Mouse (Mus musculus): ENCODE measurements around the gene Wdr27. TPM values are rescaled to one million over a fixed set of nuclear protein-coding genes. Genes with fewer than 3 reads are reported as not detected.

Wdr27 gene
- total RNA-seq, 2 experiments from 2014 or later, result 1.6 to 3.1 TPM

- intact Hi-C loops (cut with DNase I; ENCODE audit: low total_unique reads), result no loop called here
- DNase-seq, result no peak
Observed at GRCm38 (mm10) chr17:14860220-14860619, 82.7 kb downstream of the Wdr27 start.

- intact Hi-C loops (cut with DNase I; ENCODE audit: low total_unique reads), result no loop called here
- no peak for DNase-seq
Observed at GRCm38 (mm10) chr17:14847709-14848108, 95.2 kb downstream of the Wdr27 start.

- peak; percentile 31 for DNase-seq
- intact Hi-C loops (cut with DNase I; ENCODE audit: low total_unique reads), result no loop called here
Observed at GRCm38 (mm10) chr17:14846880-14847279, 96.1 kb downstream of the Wdr27 start.

- no peak for DNase-seq
- intact Hi-C loops (cut with DNase I; ENCODE audit: low total_unique reads), result no loop called here
Observed at GRCm38 (mm10) chr17:14826715-14827295, 116.2 kb downstream of the Wdr27 start.

GRCm38 (mm10) chr17:14824938-14825337 is 118.0 kb downstream of the Wdr27 start:
- peak; percentile 45 for DNase-seq
- intact Hi-C loops (cut with DNase I; ENCODE audit: low total_unique reads), result no loop called here

- no peak for DNase-seq
- intact Hi-C loops (cut with DNase I; ENCODE audit: low total_unique reads), result no loop called here
Observed at GRCm38 (mm10) chr17:14817975-14818374, 125.0 kb downstream of the Wdr27 start.

- intact Hi-C loops (cut with DNase I; ENCODE audit: low total_unique reads), result no loop called here
- DNase-seq, result no peak
Observed at GRCm38 (mm10) chr17:14816107-14816506, 126.9 kb downstream of the Wdr27 start.

- no peak for DNase-seq
- intact Hi-C loops (cut with DNase I; ENCODE audit: low total_unique reads), result no loop called here
Observed at GRCm38 (mm10) chr17:14815304-14815703, 127.7 kb downstream of the Wdr27 start.

- DNase-seq, result peak; percentile 32
- intact Hi-C loops (cut with DNase I; ENCODE audit: low total_unique reads), result no loop called here
Observed at GRCm38 (mm10) chr17:14812631-14813030, 130.3 kb downstream of the Wdr27 start.

GRCm38 (mm10) chr17:14812033-14812432 is 130.9 kb downstream of the Wdr27 start:
- peak; percentile 40 for DNase-seq
- intact Hi-C loops (cut with DNase I; ENCODE audit: low total_unique reads), result no loop called here

- intact Hi-C loops (cut with DNase I; ENCODE audit: low total_unique reads), result no loop called here
- no peak for DNase-seq
Observed at GRCm38 (mm10) chr17:14806808-14807207, 136.2 kb downstream of the Wdr27 start.

- DNase-seq, result no peak
- intact Hi-C loops (cut with DNase I; ENCODE audit: low total_unique reads), result no loop called here
Observed at GRCm38 (mm10) chr17:14799243-14799642, 143.7 kb downstream of the Wdr27 start.

GRCm38 (mm10) chr17:14795074-14795473 is 147.9 kb downstream of the Wdr27 start:
- intact Hi-C loops (cut with DNase I; ENCODE audit: low total_unique reads), result no loop called here
- no peak for DNase-seq

GRCm38 (mm10) chr17:14779356-14779755 is 163.6 kb downstream of the Wdr27 start:
- intact Hi-C loops (cut with DNase I; ENCODE audit: low total_unique reads), result no loop called here
- DNase-seq, result peak; percentile 32

- intact Hi-C loops (cut with DNase I; ENCODE audit: low total_unique reads), result no loop called here
- DNase-seq, result peak; percentile 67
Observed at GRCm38 (mm10) chr17:14771339-14771738, 171.6 kb downstream of the Wdr27 start.

GRCm38 (mm10) chr17:14770377-14770776 is 172.6 kb downstream of the Wdr27 start:
- no peak for DNase-seq
- intact Hi-C loops (cut with DNase I; ENCODE audit: low total_unique reads), result no loop called here

Other genes with a start within 250 kb of the Wdr27 start
- 10 to 100 TPM; 33.7 to 41.8 TPM for gene Thbs2, start 248.9 kb downstream of the Wdr27 start, total RNA-seq (2021)
- 10 to 100 TPM; 13.2 to 15.8 TPM for gene 1600012H06Rik, start within 50 bp of the Wdr27 start, total RNA-seq (2021)
- gene Phf10, start 18.1 kb upstream of the Wdr27 start, total RNA-seq (2021), result 10 to 100 TPM; 45.8 to 54.1 TPM
- 1 to 10 TPM; 1.6 to 2.3 TPM for gene 9030025P20Rik, start 35.3 kb upstream of the Wdr27 start, total RNA-seq (2021)
- gene Gm3417, start 35.6 kb upstream of the Wdr27 start, total RNA-seq (2021), result not detected
- 1 to 10 TPM in 1 of 2 experiments, under 1 TPM in 1; 0.58 to 2.0 TPM for gene Gm3435, start 67.0 kb upstream of the Wdr27 start, total RNA-seq (2021)
- 10 to 100 TPM; 19.0 to 25.1 TPM for gene Ermard, start 98.0 kb upstream of the Wdr27 start, total RNA-seq (2021)
- under 1 TPM in 1 of 2 experiments, not detected in 1; 0.51 TPM for gene Tcte3, start 98.3 kb upstream of the Wdr27 start, total RNA-seq (2021)
- under 1 TPM; 0.93 to 0.96 TPM for gene Gm3448, start 98.4 kb upstream of the Wdr27 start, total RNA-seq (2021)